Mouse (Mus musculus): ENCODE data around the gene Tcte3. TPM values are rescaled to one million over a fixed set of nuclear protein-coding genes. Genes with fewer than 3 reads are reported as not detected.

The Tcte3 gene
- polyA plus RNA-seq, 1 experiment: not detected

- 31% methylated on average over 2 of the region's 2 CpGs for WGBS
- H3K4me3 ChIP-seq (replicated peaks; ENCODE audit: insufficient read depth, low read depth, low read length): no peak overlapping the region
- H3K4me1 ChIP-seq (ENCODE audit: control insufficient read depth, insufficient read depth, low read length): peaks cover 9% of the 10 kb centered on the region
- no peak overlapping the region for H3K27ac ChIP-seq (ENCODE audit: insufficient read depth, low read length)
- DNase-seq: peak in 1 of 2 experiments; percentile 17
- TF ChIP-seq CTCF (IDR thresholded peaks at IDR 0.05; ENCODE audit: borderline replicate concordance, insufficient read depth, low read depth, low read length): no peak
- no peak for TF ChIP-seq POLR2A (IDR thresholded peaks at IDR 0.05; ENCODE audit: borderline replicate concordance, insufficient read depth, low read length)
- H3K27me3 ChIP-seq (ENCODE audit: control insufficient read depth, insufficient read depth, low read length): no peaks in the 10 kb centered on the region
These were observed 27.8 kb upstream of the Tcte3 start for GRCm38 (mm10) chr17:15069124-15069523.

GRCm38 (mm10) chr17:15068040-15068792, 26.9 kb upstream of the Tcte3 start:
- no peaks in the 10 kb centered on the region for H3K27me3 ChIP-seq (ENCODE audit: control insufficient read depth, insufficient read depth, low read length)
- no peak for TF ChIP-seq CTCF (IDR thresholded peaks at IDR 0.05; ENCODE audit: borderline replicate concordance, insufficient read depth, low read depth, low read length)
- no peak for TF ChIP-seq POLR2A (IDR thresholded peaks at IDR 0.05; ENCODE audit: borderline replicate concordance, insufficient read depth, low read length)
- WGBS: 47% methylated on average over 8 of the region's 8 CpGs
- H3K27ac ChIP-seq (ENCODE audit: insufficient read depth, low read length): no peak overlapping the region
- H3K4me3 ChIP-seq (replicated peaks; ENCODE audit: insufficient read depth, low read depth, low read length): no peak overlapping the region
- DNase-seq: no peak
- peaks cover 9% of the 10 kb centered on the region for H3K4me1 ChIP-seq (ENCODE audit: control insufficient read depth, insufficient read depth, low read length)

GRCm38 (mm10) chr17:15066911-15067310, 25.6 kb upstream of the Tcte3 start:
- Histone ChIP-seq H3K4me3 (replicated peaks; ENCODE audit: insufficient read depth, low read depth, low read length) (no peak overlapping the region), H3K27me3 (ENCODE audit: control insufficient read depth, insufficient read depth, low read length) (no peaks in the 10 kb centered on the region), H3K27ac (ENCODE audit: insufficient read depth, low read length) (no peak overlapping the region), H3K4me1 (ENCODE audit: control insufficient read depth, insufficient read depth, low read length) (peaks cover 9% of the 10 kb centered on the region)
- WGBS: 80% methylated on average over 1 of the region's 1 CpGs
- no peak for DNase-seq
- no peak for TF ChIP-seq POLR2A (IDR thresholded peaks at IDR 0.05; ENCODE audit: borderline replicate concordance, insufficient read depth, low read length)

- 70% methylated on average over 6 of the region's 6 CpGs for WGBS
- no peak for DNase-seq
- Histone ChIP-seq H3K4me1 (ENCODE audit: control insufficient read depth, insufficient read depth, low read length) (peaks cover 9% of the 10 kb centered on the region), H3K4me3 (replicated peaks; ENCODE audit: insufficient read depth, low read depth, low read length) (no peak overlapping the region), H3K27ac (ENCODE audit: insufficient read depth, low read length) (no peak overlapping the region), H3K27me3 (ENCODE audit: control insufficient read depth, insufficient read depth, low read length) (no peaks in the 10 kb centered on the region)
- no peak for TF ChIP-seq CTCF (IDR thresholded peaks at IDR 0.05; ENCODE audit: borderline replicate concordance, insufficient read depth, low read depth, low read length)
- no peak for TF ChIP-seq POLR2A (IDR thresholded peaks at IDR 0.05; ENCODE audit: borderline replicate concordance, insufficient read depth, low read length)
These were observed 24.8 kb upstream of the Tcte3 start for GRCm38 (mm10) chr17:15066066-15066465.

GRCm38 (mm10) chr17:15065391-15066024, 24.2 kb upstream of the Tcte3 start:
- TF ChIP-seq CTCF (IDR thresholded peaks at IDR 0.05; ENCODE audit: borderline replicate concordance, insufficient read depth, low read depth, low read length) (peak; percentile 71), POLR2A (IDR thresholded peaks at IDR 0.05; ENCODE audit: borderline replicate concordance, insufficient read depth, low read length) (no peak)
- no peak overlapping the region for H3K27ac ChIP-seq (ENCODE audit: insufficient read depth, low read length)
- WGBS: 43% methylated on average over 13 of the region's 13 CpGs
- no peak overlapping the region for H3K4me3 ChIP-seq (replicated peaks; ENCODE audit: insufficient read depth, low read depth, low read length)
- H3K4me1 ChIP-seq (ENCODE audit: control insufficient read depth, insufficient read depth, low read length): peaks cover 9% of the 10 kb centered on the region
- peak; percentile 58 to 63 for DNase-seq
- H3K27me3 ChIP-seq (ENCODE audit: control insufficient read depth, insufficient read depth, low read length): no peaks in the 10 kb centered on the region

GRCm38 (mm10) chr17:15060356-15060755, 19.1 kb upstream of the Tcte3 start:
- 87% methylated on average over 6 of the region's 6 CpGs for WGBS

GRCm38 (mm10) chr17:15059646-15060045, 18.4 kb upstream of the Tcte3 start:
- no peak for DNase-seq
- H3K27ac ChIP-seq (ENCODE audit: insufficient read depth, low read length): no peak overlapping the region
- no peaks in the 10 kb centered on the region for H3K27me3 ChIP-seq (ENCODE audit: control insufficient read depth, insufficient read depth, low read length)
- 91% methylated on average over 14 of the region's 14 CpGs for WGBS
- TF ChIP-seq CTCF (IDR thresholded peaks at IDR 0.05; ENCODE audit: borderline replicate concordance, insufficient read depth, low read depth, low read length) (no peak), POLR2A (IDR thresholded peaks at IDR 0.05; ENCODE audit: borderline replicate concordance, insufficient read depth, low read length) (no peak)
- no peaks in the 10 kb centered on the region for H3K4me1 ChIP-seq (ENCODE audit: control insufficient read depth, insufficient read depth, low read length)
- no peak overlapping the region for H3K4me3 ChIP-seq (replicated peaks; ENCODE audit: insufficient read depth, low read depth, low read length)

More at GRCm38 (mm10) chr17:15060356-15060755, 19.1 kb upstream of the Tcte3 start:
- TF ChIP-seq CTCF (IDR thresholded peaks at IDR 0.05; ENCODE audit: borderline replicate concordance, insufficient read depth, low read depth, low read length): no peak
- no peak for TF ChIP-seq POLR2A (IDR thresholded peaks at IDR 0.05; ENCODE audit: borderline replicate concordance, insufficient read depth, low read length)
- H3K27me3 ChIP-seq (ENCODE audit: control insufficient read depth, insufficient read depth, low read length): no peaks in the 10 kb centered on the region
- no peak overlapping the region for H3K27ac ChIP-seq (ENCODE audit: insufficient read depth, low read length)
- no peak overlapping the region for H3K4me3 ChIP-seq (replicated peaks; ENCODE audit: insufficient read depth, low read depth, low read length)
- no peaks in the 10 kb centered on the region for H3K4me1 ChIP-seq (ENCODE audit: control insufficient read depth, insufficient read depth, low read length)
- DNase-seq: no peak

- TF ChIP-seq CTCF (IDR thresholded peaks at IDR 0.05; ENCODE audit: borderline replicate concordance, insufficient read depth, low read depth, low read length): no peak
- no peak for TF ChIP-seq POLR2A (IDR thresholded peaks at IDR 0.05; ENCODE audit: borderline replicate concordance, insufficient read depth, low read length)
- 62% methylated on average over 5 of the region's 5 CpGs for WGBS
- Histone ChIP-seq H3K27ac (ENCODE audit: insufficient read depth, low read length) (no peak overlapping the region), H3K4me3 (replicated peaks; ENCODE audit: insufficient read depth, low read depth, low read length) (no peak overlapping the region), H3K4me1 (ENCODE audit: control insufficient read depth, insufficient read depth, low read length) (no peaks in the 10 kb centered on the region), H3K27me3 (ENCODE audit: control insufficient read depth, insufficient read depth, low read length) (no peaks in the 10 kb centered on the region)
- no peak for DNase-seq
These were observed 16.9 kb upstream of the Tcte3 start for GRCm38 (mm10) chr17:15058161-15058591.
